Mouse (Mus musculus) erythroblast, embryonic 14.5 days (primary cell): Measurements from ENCODE around the gene Fam83g. TPM values are rescaled to one million over a fixed set of nuclear protein-coding genes. Genes with fewer than 3 reads are reported as not detected.

Source experiments
- H3K27me3 ChIP-seq: 2 replicates; pipeline ENCODE4 v1.6.1; 2012; ENCODE audit warnings: inconsistent platforms; ENCODE audit not compliant: control insufficient read depth
- H3K36me3 ChIP-seq: 2 replicates; pipeline ENCODE4 v1.6.1; 2012; ENCODE audit warnings: mild to moderate bottlenecking, inconsistent platforms; ENCODE audit not compliant: control insufficient read depth
- H3K4me1 ChIP-seq: 2 replicates; pipeline ENCODE4 v1.6.1; 2012; ENCODE audit warnings: inconsistent platforms; ENCODE audit not compliant: control insufficient read depth
- H3K4me3 ChIP-seq: replicated peaks from 2 replicates; pipeline ENCODE3; 2012; ENCODE audit warnings: moderate library complexity, mild to moderate bottlenecking, inconsistent platforms
- H3K9me3 ChIP-seq: 2 replicates; pipeline ENCODE4 v1.6.1; 2012; ENCODE audit warnings: low read length, inconsistent platforms, mixed read lengths; ENCODE audit not compliant: control insufficient read depth
- GATA1 ChIP-seq: IDR thresholded peaks from 2 replicates; pipeline ENCODE4 v1.6.1; 2012; ENCODE audit warnings: low read length, inconsistent platforms, mixed read lengths
- TAL1 ChIP-seq: IDR thresholded peaks from 3 replicates; pipeline ENCODE4 v1.6.1; 2012; ENCODE audit warnings: low read length, inconsistent platforms, mixed read lengths
- polyA plus RNA-seq: library from polyadenylated mRNA; stranded (reverse); fragments of >175 nt; gene quantifications from 2 replicates; pipeline ENCODE4 v1.2.3, GENCODE M21; 2012

Gene Fam83g
- polyA plus RNA-seq, 1 experiment, result 1.7 TPM

- no peaks in the 10 kb centered on the region for H3K4me1 ChIP-seq
- no peaks in the 10 kb centered on the region; the same call in 1 of the 2 replicates for H3K27me3 ChIP-seq
- no peak for TF ChIP-seq TAL1
- TF ChIP-seq GATA1, result no peak
- H3K9me3 ChIP-seq, result no peaks in the 10 kb centered on the region
- no peaks in the 10 kb centered on the region for H3K36me3 ChIP-seq
- no peak overlapping the region for H3K4me3 ChIP-seq
Measured at GRCm38 (mm10) chr11:61644576-61645326, 39.1 kb upstream of the Fam83g start.

- H3K9me3 ChIP-seq, result no peaks in the 10 kb centered on the region
- no peaks in the 10 kb centered on the region; the same call in 1 of the 2 replicates for H3K27me3 ChIP-seq
- TF ChIP-seq GATA1 (no peak), TAL1 (no peak)
- H3K4me1 ChIP-seq, result no peaks in the 10 kb centered on the region
- no peaks in the 10 kb centered on the region for H3K36me3 ChIP-seq
- no peak overlapping the region for H3K4me3 ChIP-seq
Measured at GRCm38 (mm10) chr11:61645357-61645857, 38.5 kb upstream of the Fam83g start.

- TF ChIP-seq TAL1 (no peak), GATA1 (no peak)
- Histone ChIP-seq H3K4me3 (no peak overlapping the region), H3K27me3 (no peaks in the 10 kb centered on the region; the same call in 1 of the 2 replicates), H3K4me1 (no peaks in the 10 kb centered on the region), H3K36me3 (no peaks in the 10 kb centered on the region), H3K9me3 (no peaks in the 10 kb centered on the region)
Measured at GRCm38 (mm10) chr11:61646499-61647039, 37.3 kb upstream of the Fam83g start.

GRCm38 (mm10) chr11:61647110-61647910 is 36.6 kb upstream of the Fam83g start:
- Histone ChIP-seq H3K4me1 (no peaks in the 10 kb centered on the region), H3K27me3 (no peaks in the 10 kb centered on the region; the same call in 1 of the 2 replicates), H3K36me3 (no peaks in the 10 kb centered on the region), H3K9me3 (no peaks in the 10 kb centered on the region), H3K4me3 (no peak overlapping the region)
- TF ChIP-seq TAL1 (no peak), GATA1 (no peak)

- no peaks in the 10 kb centered on the region for H3K9me3 ChIP-seq
- no peak overlapping the region for H3K4me3 ChIP-seq
- TF ChIP-seq TAL1 (no peak), GATA1 (no peak)
- no peaks in the 10 kb centered on the region for H3K36me3 ChIP-seq
- H3K27me3 ChIP-seq, result no peaks in the 10 kb centered on the region; the same call in 1 of the 2 replicates
- H3K4me1 ChIP-seq, result no peaks in the 10 kb centered on the region
Measured at GRCm38 (mm10) chr11:61647956-61648748, 35.7 kb upstream of the Fam83g start.

GRCm38 (mm10) chr11:61648749-61649115 is 35.2 kb upstream of the Fam83g start:
- no peak for TF ChIP-seq GATA1
- TF ChIP-seq TAL1, result no peak
- no peaks in the 10 kb centered on the region for H3K9me3 ChIP-seq
- H3K27me3 ChIP-seq, result no peaks in the 10 kb centered on the region; the same call in 1 of the 2 replicates
- no peaks in the 10 kb centered on the region for H3K36me3 ChIP-seq
- no peaks in the 10 kb centered on the region for H3K4me1 ChIP-seq
- no peak overlapping the region for H3K4me3 ChIP-seq

GRCm38 (mm10) chr11:61649163-61649580 is 34.7 kb upstream of the Fam83g start:
- Histone ChIP-seq H3K4me3 (no peak overlapping the region), H3K9me3 (no peaks in the 10 kb centered on the region), H3K27me3 (no peaks in the 10 kb centered on the region; the same call in 1 of the 2 replicates), H3K36me3 (no peaks in the 10 kb centered on the region), H3K4me1 (no peaks in the 10 kb centered on the region)
- TF ChIP-seq GATA1 (no peak), TAL1 (no peak)

- TF ChIP-seq TAL1 (no peak), GATA1 (no peak)
- Histone ChIP-seq H3K36me3 (no peaks in the 10 kb centered on the region), H3K4me3 (no peak overlapping the region), H3K9me3 (no peaks in the 10 kb centered on the region), H3K27me3 (no peaks in the 10 kb centered on the region; the same call in 1 of the 2 replicates), H3K4me1 (no peaks in the 10 kb centered on the region)
Measured at GRCm38 (mm10) chr11:61649626-61650025, 34.3 kb upstream of the Fam83g start.
